Mouse (Mus musculus): ENCODE measurements around the gene Utp14b. TPM values are rescaled to one million over a fixed set of nuclear protein-coding genes. Genes with fewer than 3 reads are reported as not detected.

The Utp14b gene
- polyA plus RNA-seq, 1 experiment from 2014 or later: 3.7 TPM

- ATAC-seq (replicated peaks; ENCODE audit: low FRiP score): no peak
- Histone ChIP-seq H3K4me3 (replicated peaks) (no peak overlapping the region), H3K27ac (no peak overlapping the region), H3K27me3 (no peaks in the 10 kb centered on the region), H3K36me3 (peaks cover 83% of the 10 kb centered on the region), H3K9ac (no peak overlapping the region), H3K9me3 (replicated peaks) (no peaks in the 10 kb centered on the region), H3K4me2 (no peak overlapping the region), H3K4me1 (no peaks in the 10 kb centered on the region)
- WGBS: 89% methylated on average over 9 of the region's 9 CpGs
These were observed 36.8 kb downstream of the Utp14b start for GRCm38 (mm10) chr1:78694503-78695258.

GRCm38 (mm10) chr1:78696305-78696704 lies 38.5 kb downstream of the Utp14b start:
- Histone ChIP-seq H3K4me2 (no peak overlapping the region), H3K9me3 (replicated peaks) (no peaks in the 10 kb centered on the region), H3K27me3 (no peaks in the 10 kb centered on the region), H3K9ac (no peak overlapping the region), H3K4me1 (no peaks in the 10 kb centered on the region), H3K36me3 (peaks cover 81% of the 10 kb centered on the region), H3K27ac (no peak overlapping the region), H3K4me3 (replicated peaks) (no peak overlapping the region)
- WGBS: 82% methylated on average over 2 of the region's 2 CpGs
- no peak for ATAC-seq (replicated peaks; ENCODE audit: low FRiP score)

- no peak overlapping the region for H3K4me3 ChIP-seq (replicated peaks)
- no peak for ATAC-seq (replicated peaks; ENCODE audit: low FRiP score)
- H3K9me3 ChIP-seq (replicated peaks): no peaks in the 10 kb centered on the region
- no peak overlapping the region for H3K27ac ChIP-seq
- peaks cover 83% of the 10 kb centered on the region for H3K36me3 ChIP-seq
- H3K4me1 ChIP-seq: no peaks in the 10 kb centered on the region
- WGBS: 83% methylated on average over 5 of the region's 5 CpGs
- no peaks in the 10 kb centered on the region for H3K27me3 ChIP-seq
- H3K4me2 ChIP-seq: no peak overlapping the region
- H3K9ac ChIP-seq: no peak overlapping the region
These were observed 39.1 kb downstream of the Utp14b start for GRCm38 (mm10) chr1:78696903-78697302.

GRCm38 (mm10) chr1:78698138-78698537 lies 40.3 kb downstream of the Utp14b start:
- no peak overlapping the region for H3K9ac ChIP-seq
- no peaks in the 10 kb centered on the region for H3K4me1 ChIP-seq
- H3K27me3 ChIP-seq: no peaks in the 10 kb centered on the region
- peaks cover 83% of the 10 kb centered on the region for H3K36me3 ChIP-seq
- no peak overlapping the region for H3K4me3 ChIP-seq (replicated peaks)
- H3K27ac ChIP-seq: no peak overlapping the region
- H3K9me3 ChIP-seq (replicated peaks): no peaks in the 10 kb centered on the region
- WGBS: 58% methylated on average over 6 of the region's 6 CpGs
- no peak overlapping the region for H3K4me2 ChIP-seq
- peak; percentile 46; the same call in 1 of the 2 replicates for ATAC-seq (replicated peaks; ENCODE audit: low FRiP score)

GRCm38 (mm10) chr1:78701740-78702139 lies 43.9 kb downstream of the Utp14b start:
- Histone ChIP-seq H3K9me3 (replicated peaks) (no peaks in the 10 kb centered on the region), H3K4me2 (no peak overlapping the region), H3K36me3 (peaks cover 88% of the 10 kb centered on the region), H3K27ac (no peak overlapping the region), H3K4me3 (replicated peaks) (no peak overlapping the region), H3K9ac (no peak overlapping the region), H3K27me3 (no peaks in the 10 kb centered on the region), H3K4me1 (no peaks in the 10 kb centered on the region)
- no peak for ATAC-seq (replicated peaks; ENCODE audit: low FRiP score)
- 82% methylated on average over 3 of the region's 3 CpGs for WGBS

- ATAC-seq (replicated peaks; ENCODE audit: low FRiP score): no peak
- no peaks in the 10 kb centered on the region for H3K27me3 ChIP-seq
- H3K36me3 ChIP-seq: peaks cover 81% of the 10 kb centered on the region
- WGBS: 64% methylated on average over 14 of the region's 14 CpGs
- no peak overlapping the region for H3K27ac ChIP-seq
- H3K4me3 ChIP-seq (replicated peaks): no peak overlapping the region
- H3K9me3 ChIP-seq (replicated peaks): no peaks in the 10 kb centered on the region
- no peaks in the 10 kb centered on the region for H3K4me1 ChIP-seq
- no peak overlapping the region for H3K4me2 ChIP-seq
- H3K9ac ChIP-seq: no peak overlapping the region
These were observed 44.6 kb downstream of the Utp14b start for GRCm38 (mm10) chr1:78702282-78702963.

- no peaks in the 10 kb centered on the region for H3K4me1 ChIP-seq
- H3K36me3 ChIP-seq: peaks cover 78% of the 10 kb centered on the region
- no peak overlapping the region for H3K4me2 ChIP-seq
- no peaks in the 10 kb centered on the region for H3K27me3 ChIP-seq
- no peak for ATAC-seq (replicated peaks; ENCODE audit: low FRiP score)
- no peaks in the 10 kb centered on the region for H3K9me3 ChIP-seq (replicated peaks)
- H3K27ac ChIP-seq: no peak overlapping the region
- WGBS: 77% methylated on average over 2 of the region's 2 CpGs
- H3K9ac ChIP-seq: no peak overlapping the region
- H3K4me3 ChIP-seq (replicated peaks): no peak overlapping the region
These were observed 45.1 kb downstream of the Utp14b start for GRCm38 (mm10) chr1:78702964-78703285.

GRCm38 (mm10) chr1:78706338-78706737 lies 48.5 kb downstream of the Utp14b start:
- Histone ChIP-seq H3K27me3 (no peaks in the 10 kb centered on the region), H3K36me3 (peaks cover 52% of the 10 kb centered on the region), H3K4me3 (replicated peaks) (no peak overlapping the region), H3K9ac (no peak overlapping the region), H3K4me2 (no peak overlapping the region), H3K4me1 (no peaks in the 10 kb centered on the region), H3K27ac (no peak overlapping the region), H3K9me3 (replicated peaks) (no peaks in the 10 kb centered on the region)
- WGBS: 69% methylated on average over 10 of the region's 10 CpGs
- ATAC-seq (replicated peaks; ENCODE audit: low FRiP score): no peak

GRCm38 (mm10) chr1:78707280-78707679 lies 49.4 kb downstream of the Utp14b start:
- no peaks in the 10 kb centered on the region for H3K9me3 ChIP-seq (replicated peaks)
- no peak overlapping the region for H3K4me2 ChIP-seq
- no peak overlapping the region for H3K4me3 ChIP-seq (replicated peaks)
- H3K4me1 ChIP-seq: no peaks in the 10 kb centered on the region
- 68% methylated on average over 4 of the region's 4 CpGs for WGBS
- no peak for ATAC-seq (replicated peaks; ENCODE audit: low FRiP score)
- no peak overlapping the region for H3K9ac ChIP-seq
- no peak overlapping the region for H3K27ac ChIP-seq
- peaks cover 43% of the 10 kb centered on the region for H3K36me3 ChIP-seq
- H3K27me3 ChIP-seq: no peaks in the 10 kb centered on the region

- Histone ChIP-seq H3K36me3 (peaks cover 15% of the 10 kb centered on the region), H3K4me3 (replicated peaks) (no peak overlapping the region), H3K4me1 (no peaks in the 10 kb centered on the region), H3K9me3 (replicated peaks) (no peaks in the 10 kb centered on the region), H3K4me2 (no peak overlapping the region), H3K9ac (no peak overlapping the region), H3K27me3 (no peaks in the 10 kb centered on the region), H3K27ac (no peak overlapping the region)
- no peak for ATAC-seq (replicated peaks; ENCODE audit: low FRiP score)
These were observed 52.2 kb downstream of the Utp14b start for GRCm38 (mm10) chr1:78710026-78710425.

GRCm38 (mm10) chr1:78710613-78711329 lies 52.9 kb downstream of the Utp14b start:
- H3K27ac ChIP-seq: no peak overlapping the region
- no peak for ATAC-seq (replicated peaks; ENCODE audit: low FRiP score)
- H3K27me3 ChIP-seq: no peaks in the 10 kb centered on the region
- H3K36me3 ChIP-seq: peaks cover 8% of the 10 kb centered on the region
- no peak overlapping the region for H3K4me2 ChIP-seq
- no peak overlapping the region for H3K9ac ChIP-seq
- no peaks in the 10 kb centered on the region for H3K4me1 ChIP-seq
- WGBS: 88% methylated on average over 5 of the region's 5 CpGs
- no peaks in the 10 kb centered on the region for H3K9me3 ChIP-seq (replicated peaks)
- H3K4me3 ChIP-seq (replicated peaks): no peak overlapping the region

Measured in kidney, embryonic 15.5 days (tissue).